Mouse (Mus musculus) urinary bladder, postnatal 4 days (tissue): ENCODE data around the gene Pnp.
"Not testable (repeated sequence)": the region's sequence is repeated elsewhere in the genome, so short reads cannot be mapped to it uniquely, and the experiment has no call there.

ENCODE experiments used
- DNase-seq, 2 experiments: peaks; one replicate each; pipeline ENCODE4 v3.0.0; 2021 to 2022; ENCODE audit warnings: low spot score in 2 of 2

Gene Pnp

DNA sequence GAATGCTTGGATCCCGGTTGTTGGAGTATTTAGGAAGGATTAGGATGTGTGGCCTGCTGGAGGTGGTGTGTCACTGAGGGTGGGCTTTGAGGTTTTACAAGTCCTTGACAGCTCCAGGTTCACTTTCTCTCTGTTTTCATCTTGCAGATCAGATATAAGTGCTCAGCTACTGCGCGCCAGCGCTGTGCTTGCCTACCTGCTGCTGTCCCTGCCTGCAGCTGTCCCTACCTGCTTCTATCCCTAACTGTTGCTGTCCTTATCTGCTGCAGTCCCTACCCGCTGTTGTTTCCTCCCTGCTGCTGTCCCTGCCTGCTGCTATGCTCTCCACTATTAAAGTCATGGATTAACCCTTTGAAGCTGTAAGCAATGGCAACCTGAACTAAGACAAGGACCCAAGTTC, 44.1 kb downstream of the Pnp start:
- no peak for DNase-seq

DNA sequence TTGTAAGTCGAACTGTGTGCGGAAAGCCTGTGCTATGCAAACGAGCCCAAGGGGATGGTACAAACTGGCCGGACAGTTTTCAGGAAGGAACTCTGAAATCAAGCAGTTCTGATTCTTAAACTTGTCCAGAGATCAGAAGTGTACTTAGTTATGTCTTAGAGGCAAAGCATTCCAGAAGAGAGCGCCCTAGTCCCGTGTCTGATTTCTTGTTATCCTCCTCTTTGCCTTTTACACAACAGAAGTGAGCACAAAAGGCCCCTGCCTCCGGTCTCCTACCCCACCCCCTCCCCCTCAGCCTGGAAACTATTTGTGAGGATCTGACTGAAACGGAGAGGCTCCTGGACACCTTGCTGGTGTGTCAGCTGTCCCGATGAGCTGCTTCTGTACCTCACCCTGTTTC, 45.8 kb downstream of the Pnp start:
- no peak for DNase-seq

DNA sequence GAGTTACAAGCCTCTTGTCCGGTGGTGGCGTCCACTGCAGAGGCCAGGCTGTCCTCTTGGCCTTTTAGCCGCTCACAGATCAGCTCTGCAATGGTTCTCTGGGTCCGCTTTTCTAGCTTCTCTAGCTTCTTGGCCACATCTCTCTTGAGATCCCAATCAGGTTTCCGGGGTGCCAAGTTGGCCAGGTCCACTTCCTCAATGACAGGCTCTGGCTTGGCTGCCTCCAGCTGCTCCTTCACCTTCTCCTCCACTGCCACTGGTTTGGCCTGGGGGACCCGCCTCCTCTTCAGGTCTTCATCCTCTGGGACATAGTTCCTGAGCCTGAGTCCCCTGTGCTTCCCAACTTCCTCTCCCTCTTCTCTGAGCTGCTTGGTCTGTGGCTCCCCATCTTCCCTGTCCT, 47.6 kb downstream of the Pnp start:
- not testable (repeated sequence) for DNase-seq

- no peak for DNase-seq
These were observed 48.7 kb downstream of the Pnp start for GRCm38 (mm10) chr14:50979631-50980030.

- no peak for DNase-seq
These were observed 50.3 kb downstream of the Pnp start for GRCm38 (mm10) chr14:50981207-50981606.

DNA sequence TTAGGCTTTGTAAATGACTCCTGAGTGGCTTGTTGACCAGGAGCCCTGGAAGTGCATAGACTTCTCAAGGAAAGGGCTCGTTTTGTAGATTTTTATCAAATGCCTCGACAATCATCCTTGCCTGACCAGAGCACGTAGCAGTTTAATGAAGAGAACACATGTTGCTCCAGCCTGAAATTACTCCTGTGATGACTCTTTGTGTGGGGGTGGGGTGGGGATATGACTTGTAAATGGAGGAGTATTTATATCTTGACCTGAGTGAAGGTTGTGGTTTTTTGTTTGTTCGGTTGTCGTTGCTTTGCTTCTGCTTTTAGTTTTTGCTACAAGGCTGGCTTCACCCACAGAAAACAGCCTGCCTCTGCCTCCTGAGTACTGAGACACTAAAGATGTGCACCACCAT, 51.0 kb downstream of the Pnp start:
- no peak for DNase-seq

DNA sequence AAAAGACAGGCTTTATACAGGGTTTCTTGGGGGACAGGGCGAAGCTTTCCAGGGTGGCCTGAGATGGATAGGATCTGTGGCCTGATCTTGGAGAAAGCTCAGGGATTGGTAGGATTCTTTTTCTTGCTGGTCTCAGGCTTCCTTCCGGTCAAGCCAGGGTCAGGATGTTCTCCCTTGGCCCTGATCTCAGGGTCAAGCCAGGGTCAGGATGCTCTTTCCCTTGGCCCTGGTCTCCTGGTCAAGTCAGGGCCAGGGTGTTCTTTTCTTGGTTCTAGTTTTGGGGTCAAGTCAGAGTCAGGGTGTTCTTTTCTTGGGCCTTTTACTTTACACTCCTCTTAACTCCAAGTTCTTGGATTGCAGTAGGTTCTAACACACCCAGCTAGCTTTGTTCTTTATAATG, 56.8 kb downstream of the Pnp start:
- no peak for DNase-seq

DNA sequence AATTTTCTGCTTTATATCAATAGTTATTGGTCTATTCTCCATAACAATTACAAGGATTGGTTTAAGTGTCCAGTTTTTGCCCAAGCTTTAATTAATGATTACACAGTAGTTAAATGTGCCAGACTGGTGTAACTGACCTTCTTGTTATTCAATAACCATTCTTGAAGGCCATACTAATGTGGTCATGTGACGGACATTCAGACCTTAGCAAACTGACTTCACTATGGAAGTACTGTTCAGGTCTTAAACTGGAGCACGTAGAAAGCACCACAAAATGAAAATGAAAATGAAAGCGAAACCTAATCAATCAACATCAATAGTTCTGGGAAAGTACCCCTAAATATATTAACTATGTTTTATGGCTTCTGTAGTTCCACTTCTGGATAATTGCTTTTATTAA, 60.2 kb downstream of the Pnp start:
- no peak for DNase-seq

DNA sequence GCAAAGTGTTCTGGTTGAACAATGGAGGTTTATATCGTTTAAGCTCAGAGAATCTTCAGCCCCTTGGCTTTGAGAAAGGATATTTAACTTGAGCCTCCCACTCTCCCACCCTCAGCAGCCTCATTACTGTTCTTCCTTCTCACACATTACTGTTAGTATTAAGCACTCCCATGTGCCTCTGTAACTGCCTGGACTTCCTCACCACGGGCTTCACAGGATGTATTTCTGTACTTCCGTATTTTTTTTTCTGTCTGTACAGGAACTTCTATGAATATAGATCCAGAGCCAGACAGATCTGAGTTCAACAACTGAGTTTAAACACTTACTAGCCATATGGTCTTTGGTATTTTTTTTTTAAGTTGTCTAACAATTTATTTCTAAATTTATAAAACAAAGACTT, 66.2 kb downstream of the Pnp start:
- DNase-seq = no peak

DNA sequence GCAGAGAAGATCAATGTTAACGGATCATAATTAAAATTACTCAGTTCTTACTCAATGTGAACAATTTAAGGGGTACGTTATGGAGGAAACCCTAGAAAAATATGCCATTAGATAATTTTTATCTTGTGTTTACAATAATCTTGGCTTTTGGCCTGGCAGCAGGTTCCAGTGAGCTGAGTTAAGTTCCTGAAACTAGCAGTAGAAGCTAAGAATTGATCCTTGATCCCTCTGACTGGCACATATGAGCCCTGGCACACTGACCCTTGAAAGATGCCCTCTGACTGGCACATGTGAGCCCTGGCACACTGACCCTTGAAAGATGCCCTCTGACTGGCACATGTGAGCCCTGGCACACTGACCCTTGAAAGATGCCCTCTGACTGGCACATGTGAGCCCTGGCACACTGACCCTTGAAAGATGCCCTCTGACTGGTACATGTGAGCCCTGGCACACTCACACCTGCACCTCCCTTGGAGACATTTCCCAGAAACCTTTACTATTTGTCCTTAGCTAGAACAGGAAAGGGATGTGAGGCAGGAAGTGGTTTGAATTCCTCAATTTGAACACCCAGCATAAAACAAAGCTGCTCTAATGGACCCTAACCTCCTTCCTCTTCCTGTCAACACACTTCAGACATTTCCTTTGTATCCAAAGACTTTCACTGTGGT, 67.3 kb downstream of the Pnp start:
- no peak for DNase-seq

GRCm38 (mm10) chr14:51007152-51007801, 76.4 kb downstream of the Pnp start, which contains the start of gene Rnase10:
Rnase10 (plus strand) TSS chr14:51007751.
- no peak for DNase-seq

DNA sequence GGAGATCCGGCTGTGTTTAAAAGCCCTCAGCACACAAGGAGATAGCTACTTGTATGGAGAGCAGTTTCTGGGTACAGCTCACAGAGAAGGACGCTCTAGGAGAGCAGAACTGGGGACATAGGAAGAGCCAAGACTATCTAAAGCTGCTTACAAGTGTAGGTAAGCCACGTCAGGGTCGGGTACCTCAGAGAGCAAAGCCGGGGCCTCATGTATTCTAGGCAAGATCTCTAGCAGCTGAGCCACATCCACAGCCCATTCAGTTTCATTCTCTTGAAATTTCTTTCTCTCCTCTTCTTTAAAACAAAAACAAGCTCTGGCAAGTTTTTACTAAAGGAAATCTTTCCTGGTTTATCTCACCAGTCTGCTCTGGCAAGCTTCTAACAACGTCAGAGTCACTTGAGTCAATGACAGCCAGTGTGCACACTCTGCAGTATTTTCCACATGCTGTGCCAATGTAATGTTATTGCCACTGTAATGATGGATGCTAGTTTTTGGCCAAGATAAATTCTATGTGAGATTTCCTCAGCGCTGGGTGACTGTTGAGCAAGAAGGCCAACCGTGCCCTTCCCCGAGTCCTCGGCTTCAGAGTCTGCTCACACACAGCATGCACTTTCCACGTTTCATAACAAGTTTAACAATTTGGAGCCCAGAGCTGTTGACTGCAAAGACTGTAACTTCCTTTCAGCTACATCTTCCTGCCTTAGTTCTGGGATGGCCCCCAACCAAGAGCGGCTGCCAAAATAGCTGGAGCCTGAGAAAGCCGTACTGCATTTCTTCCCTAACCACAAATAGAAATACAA, 77.2 kb downstream of the Pnp start:
- peak; percentile 38 to 59 for DNase-seq

- no peak for DNase-seq
These were observed 77.9 kb downstream of the Pnp start for GRCm38 (mm10) chr14:51008781-51009180.

DNA sequence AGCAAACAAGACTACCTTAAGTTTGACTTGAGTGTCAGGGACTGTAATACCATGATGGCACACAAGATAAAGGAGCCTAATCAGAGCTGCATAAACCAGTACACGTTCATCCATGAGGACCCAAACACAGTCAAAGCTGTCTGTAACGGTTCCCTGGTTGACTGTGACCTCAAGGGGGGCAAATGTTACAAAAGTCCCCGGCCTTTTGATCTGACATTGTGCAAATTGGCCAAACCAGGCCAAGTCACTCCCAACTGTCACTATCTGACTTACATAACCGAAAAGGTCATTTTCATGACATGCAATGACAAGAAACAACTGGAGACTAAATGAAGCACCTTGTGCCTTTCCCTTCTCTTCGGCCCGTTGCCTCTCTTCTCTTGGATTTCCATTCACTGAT, 78.7 kb downstream of the Pnp start:
- no peak for DNase-seq

- not testable (repeated sequence) for DNase-seq
These were observed 83.8 kb downstream of the Pnp start for GRCm38 (mm10) chr14:51014724-51015123.
